Mouse (Mus musculus): ENCODE results near the gene Hist1h2ag.

Gene Hist1h2ag

DNA sequence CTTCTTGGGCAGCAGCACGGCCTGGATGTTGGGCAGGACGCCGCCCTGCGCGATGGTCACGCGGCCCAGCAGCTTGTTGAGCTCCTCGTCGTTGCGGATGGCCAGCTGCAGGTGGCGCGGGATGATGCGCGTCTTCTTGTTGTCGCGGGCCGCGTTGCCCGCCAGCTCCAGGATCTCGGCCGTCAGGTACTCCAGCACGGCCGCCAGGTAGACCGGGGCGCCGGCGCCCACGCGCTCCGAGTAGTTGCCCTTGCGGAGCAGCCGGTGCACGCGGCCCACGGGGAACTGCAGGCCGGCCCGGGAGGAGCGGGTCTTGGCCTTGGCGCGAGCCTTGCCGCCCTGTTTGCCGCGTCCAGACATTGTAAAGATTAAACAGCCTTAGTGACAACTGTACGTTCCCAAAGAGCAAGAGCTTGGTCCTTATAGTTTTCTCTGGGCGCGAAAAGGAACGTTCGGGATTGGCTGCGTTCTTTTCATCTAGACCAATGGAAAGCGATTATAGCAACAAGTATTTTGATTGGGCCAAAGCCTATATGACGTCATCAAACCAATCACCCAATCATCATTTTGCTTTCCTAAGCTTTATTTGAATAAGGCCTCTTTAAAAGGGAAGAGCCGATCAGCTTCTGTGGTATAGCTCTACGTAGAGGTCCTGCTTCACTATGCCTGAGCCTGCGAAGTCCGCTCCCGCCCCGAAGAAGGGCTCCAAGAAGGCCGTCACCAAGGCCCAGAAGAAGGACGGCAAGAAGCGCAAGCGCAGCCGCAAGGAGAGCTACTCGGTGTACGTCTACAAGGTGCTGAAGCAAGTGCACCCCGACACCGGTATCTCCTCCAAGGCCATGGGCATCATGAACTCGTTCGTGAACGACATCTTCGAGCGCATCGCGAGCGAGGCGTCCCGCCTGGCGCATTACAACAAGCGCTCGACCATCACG is at the start of gene Hist1h2ag, which contains the start of gene Hist1h2bj:
Gene Hist1h2ag (minus strand): TSS at position 377 of the 935 bp plus-strand sequence.
Gene Hist1h2bj (plus strand): TSS at position 647 of the 935 bp plus-strand sequence.
- in situ Hi-C loops (cut with MboI; ENCODE audit: low pct_unique_long_range_greater_than_20kb in 1 of 2, low sequenced_read_pairs in 2 of 2, unreplicated experiment in 1 of 2), result loop anchor here (10.0 to 25.0 kb wide), 4 partner anchors 181 to 1694 kb away; partner anchors contain the start of genes Hist1h1c (in 1 of the 2), Hist1h2bb (in 1 of the 2) and Hist1h3c (in 1 of the 2)

GRCm38 (mm10) chr13:22084140-22084539 is 41.4 kb upstream of the Hist1h2ag start, which contains the start of gene Vmn1r188:
Gene Vmn1r188 (plus strand): TSS chr13:22084440.
- in situ Hi-C loops (cut with MboI; ENCODE audit: low pct_unique_long_range_greater_than_20kb in 1 of 2, low sequenced_read_pairs in 2 of 2, unreplicated experiment in 1 of 2), result loop anchor here in 1 of 2 experiments (25.0 kb wide), 1 partner anchor 1153 kb away; the partner anchor contains the start of genes Vmn1r222 and Vmn1r223

DNA sequence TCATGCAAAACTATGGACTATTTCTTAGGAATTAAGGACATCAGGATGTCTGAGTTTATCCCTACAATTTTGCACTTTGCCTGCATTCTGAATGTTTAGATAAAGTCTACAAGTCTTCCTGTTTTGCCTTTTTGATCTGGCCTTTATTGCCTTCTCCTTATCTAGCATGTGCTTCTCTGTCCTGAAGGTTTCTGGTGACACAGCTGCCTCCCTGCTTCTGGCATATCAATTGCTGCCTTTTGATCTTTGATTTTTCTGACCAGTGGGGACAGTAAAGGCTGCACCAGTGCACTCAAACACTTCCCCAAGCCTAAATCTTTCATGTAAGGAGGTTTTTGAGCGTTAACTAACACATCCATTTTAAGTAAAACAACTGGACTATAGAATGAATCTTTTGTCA is 20.7 kb upstream of the Hist1h2ag start:
- in situ Hi-C loops (cut with MboI; ENCODE audit: low pct_unique_long_range_greater_than_20kb in 1 of 2, low sequenced_read_pairs in 2 of 2, unreplicated experiment in 1 of 2), result no loop called here

DNA sequence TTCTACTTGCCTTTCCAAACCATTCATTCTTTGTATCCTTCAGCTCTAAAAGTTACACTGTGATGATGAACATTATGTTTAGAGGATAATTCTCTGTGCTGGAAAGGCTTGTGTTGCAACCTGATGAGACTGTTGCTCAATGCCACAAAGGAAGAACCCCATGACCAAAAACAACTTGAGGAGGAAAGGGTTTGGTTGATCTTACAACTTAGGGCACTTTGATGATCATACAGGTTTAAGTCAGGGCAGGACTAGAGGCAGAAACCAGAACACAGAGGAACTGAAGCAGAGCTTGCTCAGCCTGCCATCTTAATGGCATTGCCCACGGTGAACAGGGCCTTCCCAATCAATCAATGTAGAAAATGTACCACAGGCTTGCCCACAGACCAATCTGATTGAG is 18.7 kb upstream of the Hist1h2ag start:
- in situ Hi-C loops (cut with MboI; ENCODE audit: low pct_unique_long_range_greater_than_20kb in 1 of 2, low sequenced_read_pairs in 2 of 2, unreplicated experiment in 1 of 2), result no loop called here

- in situ Hi-C loops (cut with MboI; ENCODE audit: low pct_unique_long_range_greater_than_20kb in 1 of 2, low sequenced_read_pairs in 2 of 2, unreplicated experiment in 1 of 2), result loop anchor here in 1 of 2 experiments (10.0 kb wide), 1 partner anchor 1351 kb away; no protein-coding TSS in a partner anchor
Observed at GRCm38 (mm10) chr13:22053754-22054153, 11.0 kb upstream of the Hist1h2ag start.

GRCm38 (mm10) chr13:22051523-22051859 is 8.7 kb upstream of the Hist1h2ag start:
- in situ Hi-C loops (cut with MboI; ENCODE audit: low pct_unique_long_range_greater_than_20kb in 1 of 2, low sequenced_read_pairs in 2 of 2, unreplicated experiment in 1 of 2), result loop anchor here in 1 of 2 experiments (10.0 kb wide), 1 partner anchor 1353 kb away; no protein-coding TSS in a partner anchor

GRCm38 (mm10) chr13:22050591-22051522 is 8.1 kb upstream of the Hist1h2ag start:
- in situ Hi-C loops (cut with MboI; ENCODE audit: low pct_unique_long_range_greater_than_20kb in 1 of 2, low sequenced_read_pairs in 2 of 2, unreplicated experiment in 1 of 2), result loop anchor here in 1 of 2 experiments (10.0 kb wide), 1 partner anchor 1354 kb away; no protein-coding TSS in a partner anchor

GRCm38 (mm10) chr13:22049737-22050440 is 7.1 kb upstream of the Hist1h2ag start:
- in situ Hi-C loops (cut with MboI; ENCODE audit: low pct_unique_long_range_greater_than_20kb in 1 of 2, low sequenced_read_pairs in 2 of 2, unreplicated experiment in 1 of 2), result loop anchor here (10.0 to 25.0 kb wide), 4 partner anchors 188 to 1687 kb away; partner anchors contain the start of genes Hist1h1c (in 1 of the 2), Hist1h2bb (in 1 of the 2) and Hist1h3c (in 1 of the 2)

GRCm38 (mm10) chr13:22049041-22049440 is 6.3 kb upstream of the Hist1h2ag start:
- in situ Hi-C loops (cut with MboI; ENCODE audit: low pct_unique_long_range_greater_than_20kb in 1 of 2, low sequenced_read_pairs in 2 of 2, unreplicated experiment in 1 of 2), result loop anchor here (10.0 to 25.0 kb wide), 4 partner anchors 187 to 1688 kb away; partner anchors contain the start of genes Hist1h1c (in 1 of the 2), Hist1h2bb (in 1 of the 2) and Hist1h3c (in 1 of the 2)

DNA sequence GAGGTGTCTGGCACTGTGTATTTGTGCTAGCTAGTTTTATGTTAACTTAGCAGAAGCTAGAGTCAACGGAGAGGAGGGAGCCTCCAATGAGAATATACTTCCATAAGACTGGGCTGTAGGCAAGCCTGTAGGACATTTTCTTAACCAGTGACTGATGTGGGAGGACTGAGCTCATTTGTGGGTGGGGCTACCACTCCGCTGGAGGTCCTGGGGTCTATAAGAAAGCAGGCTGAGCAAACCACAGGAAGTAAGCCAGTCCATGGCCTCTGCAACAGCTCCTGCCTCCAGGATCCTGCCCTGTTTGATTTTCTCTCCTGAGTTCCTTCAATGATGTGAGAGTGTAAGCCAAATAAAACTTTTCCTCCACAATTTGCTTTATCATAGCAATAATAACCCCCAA is 2.6 kb upstream of the Hist1h2ag start:
- in situ Hi-C loops (cut with MboI; ENCODE audit: low pct_unique_long_range_greater_than_20kb in 1 of 2, low sequenced_read_pairs in 2 of 2, unreplicated experiment in 1 of 2), result loop anchor here (10.0 to 25.0 kb wide), 4 partner anchors 183 to 1692 kb away; partner anchors contain the start of genes Hist1h1c (in 1 of the 2), Hist1h2bb (in 1 of the 2) and Hist1h3c (in 1 of the 2)

DNA sequence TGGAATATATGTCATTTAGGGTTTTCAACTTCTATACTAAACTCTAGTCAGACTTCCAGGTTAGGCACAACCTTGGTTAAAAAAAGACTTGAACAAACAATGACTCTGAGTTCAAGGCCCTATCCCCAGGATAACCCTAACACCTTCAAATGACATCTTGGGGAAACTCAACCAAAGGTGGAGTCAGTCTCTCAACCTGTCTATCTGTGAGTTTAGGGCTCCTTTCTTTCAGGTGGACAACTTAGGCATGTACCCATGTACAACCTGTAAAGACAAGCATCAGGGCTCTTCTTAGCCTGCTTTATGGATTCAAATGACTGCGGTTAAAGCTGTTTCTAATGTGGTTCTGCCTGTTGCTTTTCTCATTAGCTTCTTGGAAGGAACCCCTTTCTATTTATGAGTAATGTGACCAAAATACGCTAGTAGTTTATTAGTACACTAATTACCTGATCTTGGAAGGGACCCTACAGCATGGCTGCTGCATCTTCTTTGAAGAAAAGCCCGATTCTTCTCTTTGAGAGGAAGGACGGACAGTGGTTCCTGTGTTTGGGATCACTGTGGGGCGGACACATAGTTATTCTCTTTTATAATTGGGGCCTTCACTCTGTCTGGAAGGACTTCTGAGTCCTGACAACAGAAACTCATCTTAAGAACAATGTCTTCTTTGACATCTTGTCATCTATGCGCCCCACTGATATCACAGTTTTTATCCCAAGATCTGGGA is 1.9 kb upstream of the Hist1h2ag start:
- in situ Hi-C loops (cut with MboI; ENCODE audit: low pct_unique_long_range_greater_than_20kb in 1 of 2, low sequenced_read_pairs in 2 of 2, unreplicated experiment in 1 of 2), result loop anchor here (10.0 to 25.0 kb wide), 4 partner anchors 182 to 1693 kb away; partner anchors contain the start of genes Hist1h1c (in 1 of the 2), Hist1h2bb (in 1 of the 2) and Hist1h3c (in 1 of the 2)

- in situ Hi-C loops (cut with MboI; ENCODE audit: low pct_unique_long_range_greater_than_20kb in 1 of 2, low sequenced_read_pairs in 2 of 2, unreplicated experiment in 1 of 2), result loop anchor here (10.0 to 25.0 kb wide), 4 partner anchors 181 to 1694 kb away; partner anchors contain the start of genes Hist1h1c (in 1 of the 2), Hist1h2bb (in 1 of the 2) and Hist1h3c (in 1 of the 2)
Observed at GRCm38 (mm10) chr13:22043503-22044431, 1.0 kb upstream of the Hist1h2ag start.

- in situ Hi-C loops (cut with MboI; ENCODE audit: low pct_unique_long_range_greater_than_20kb in 1 of 2, low sequenced_read_pairs in 2 of 2, unreplicated experiment in 1 of 2), result loop anchor here (10.0 to 25.0 kb wide), 4 partner anchors 180 to 1695 kb away; partner anchors contain the start of genes Hist1h1c (in 1 of the 2), Hist1h2bb (in 1 of the 2) and Hist1h3c (in 1 of the 2)
Observed at GRCm38 (mm10) chr13:22041651-22042567, 835 bp downstream of the Hist1h2ag start.

DNA sequence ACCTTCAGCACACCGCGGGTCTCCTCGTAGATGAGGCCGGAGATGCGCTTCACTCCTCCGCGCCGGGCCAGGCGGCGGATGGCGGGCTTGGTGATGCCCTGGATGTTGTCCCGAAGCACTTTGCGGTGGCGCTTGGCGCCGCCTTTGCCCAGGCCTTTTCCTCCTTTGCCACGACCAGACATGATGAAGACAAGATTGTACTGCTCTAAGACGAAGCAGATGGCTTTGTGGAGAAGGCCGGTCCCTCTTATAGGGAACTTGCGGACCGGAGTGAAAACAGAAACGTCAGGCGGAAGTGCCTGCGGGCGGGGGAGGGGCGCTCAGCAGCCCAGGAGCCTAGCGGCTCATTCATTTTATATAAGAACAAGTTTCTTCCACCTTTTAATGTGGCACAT is 1.6 kb downstream of the Hist1h2ag start, which contains the start of gene Hist1h4i:
Gene Hist1h4i (minus strand): TSS at position 221 of the 395 bp plus-strand sequence.
- in situ Hi-C loops (cut with MboI; ENCODE audit: low pct_unique_long_range_greater_than_20kb in 1 of 2, low sequenced_read_pairs in 2 of 2, unreplicated experiment in 1 of 2), result loop anchor here (10.0 to 25.0 kb wide), 4 partner anchors 179 to 1696 kb away; partner anchors contain the start of genes Hist1h1c (in 1 of the 2), Hist1h2bb (in 1 of the 2) and Hist1h3c (in 1 of the 2)

Measured in mouse embryonic stem cell (cell line).